Mouse (Mus musculus) midbrain, postnatal 0 days (tissue): ENCODE results near the gene Uts2r. TPM values are rescaled to one million over a fixed set of nuclear protein-coding genes. Genes with fewer than 3 reads are reported as not detected.
A peak's percentile ranks its signal among the peaks of the same experiment; 100 is the strongest.

Experiments used
- ATAC-seq: fragments of 200-750 bp; cut with Nextera tagmentation; 2 replicates; pipeline ENCODE4 v1.8.0; 2017; ENCODE audit warnings: moderate number of reproducible peaks, mild to moderate bottlenecking, moderate TSS enrichment, moderate library complexity; ENCODE audit not compliant: low FRiP score
- DNase-seq: peaks from one replicate; pipeline ENCODE4 v3.0.0-alpha.2; 2015; ENCODE audit warnings: low spot score
- H3K27ac ChIP-seq: fragments of 300-500 bp; sonication (generic); 2 replicates; pipeline ENCODE4 v1.5.1; 2014; ENCODE audit warnings: low read depth, mild to moderate bottlenecking, low read length, mixed read lengths
- H3K27me3 ChIP-seq: fragments of 300-500 bp; sonication (generic); 2 replicates; pipeline ENCODE4 v1.6.1; 2014; ENCODE audit warnings: low read length, control low read depth, mixed read lengths; ENCODE audit not compliant: insufficient read depth
- H3K36me3 ChIP-seq: fragments of 300-500 bp; sonication (generic); 2 replicates; pipeline ENCODE4 v1.6.1; 2014; ENCODE audit warnings: low read length, control low read depth, mixed read lengths; ENCODE audit not compliant: insufficient read depth
- H3K4me1 ChIP-seq: fragments of 300-500 bp; sonication (generic); 2 replicates; pipeline ENCODE4 v1.6.1; 2014; ENCODE audit warnings: mild to moderate bottlenecking, control low read depth, antibody characterized with exemption, low read length, mixed read lengths; ENCODE audit not compliant: insufficient read depth
- H3K4me2 ChIP-seq: fragments of 300-500 bp; sonication (generic); 2 replicates; pipeline ENCODE4 v1.6.1; 2014; ENCODE audit warnings: low read depth, mild to moderate bottlenecking, low read length, mixed read lengths; ENCODE audit not compliant: poor library complexity, severe bottlenecking
- H3K4me3 ChIP-seq: fragments of 300-500 bp; sonication (generic); 2 replicates; pipeline ENCODE4 v1.5.1; 2014; ENCODE audit warnings: low read depth, mild to moderate bottlenecking, low read length, moderate library complexity
- H3K9ac ChIP-seq: fragments of 300-500 bp; sonication (generic); replicated peaks from 2 replicates; pipeline ENCODE4 v1.6.1; 2014; ENCODE audit warnings: mild to moderate bottlenecking, low read length, moderate library complexity, mixed read lengths; ENCODE audit not compliant: poor library complexity, severe bottlenecking
- H3K9me3 ChIP-seq: fragments of 300-500 bp; sonication (generic); 2 replicates; pipeline ENCODE4 v1.6.1; 2016; ENCODE audit warnings: low read length, control low read depth
- CTCF ChIP-seq: IDR thresholded peaks from 2 replicates; pipeline ENCODE4 v1.5.1; 2016; ENCODE audit warnings: antibody characterized with exemption, mild to moderate bottlenecking
- WGBS: fragments of 180-500 bp; shearing (Covaris S2); extraction: QIAGEN DNeasy Blood & Tissue Kit; methylation state at CpG from one replicate; pipeline ENCODE4 v1.1.7; 2014; 5-methylcytosine and 5-hydroxymethylcytosine counted together
- polyA plus RNA-seq: library from polyadenylated mRNA; unstranded; fragments of >200 nt; fragmentation: Nextera tagmentation; extraction: Ambion mirVana; gene quantifications from 2 replicates; pipeline ENCODE4 v1.2.1, GENCODE M21; 2015
- total RNA-seq: library from RNA; depleted of rRNA; stranded (reverse); fragments of >200 nt; gene quantifications from 2 replicates; pipeline ENCODE4 v1.2.3, GENCODE M21; 2014

Gene Uts2r
- total and polyA plus RNA-seq, 2 experiments from 2014 or later = 0.66 to 1.5 TPM

DNA sequence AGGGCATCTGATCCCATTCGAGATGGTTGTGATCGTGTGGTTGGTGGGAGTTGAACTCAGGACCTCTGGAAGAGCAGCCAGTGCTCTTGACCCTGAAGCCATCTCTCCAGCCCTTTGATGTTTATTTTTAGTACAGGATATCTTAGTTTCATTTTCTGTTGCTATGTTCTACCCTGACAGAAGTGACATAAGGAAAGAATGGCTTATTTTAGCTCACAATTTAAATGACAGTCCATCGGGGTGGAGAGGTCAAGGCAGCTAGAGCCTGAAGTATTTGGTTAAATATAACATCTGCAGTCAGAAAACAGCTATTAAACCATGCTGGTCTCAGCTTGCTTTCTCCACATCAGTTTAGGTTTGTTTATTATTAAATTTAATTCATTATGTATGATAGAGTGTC, 38.9 kb upstream of the Uts2r start:
- H3K4me2 ChIP-seq = no peak overlapping the region
- no peak overlapping the region for H3K4me3 ChIP-seq
- no peak for ATAC-seq
- no peaks in the 10 kb centered on the region for H3K4me1 ChIP-seq
- TF ChIP-seq CTCF = no peak
- H3K27ac ChIP-seq = no peak overlapping the region
- no peak for DNase-seq
- no peaks in the 10 kb centered on the region for H3K36me3 ChIP-seq
- no peaks in the 10 kb centered on the region for H3K27me3 ChIP-seq
- no peaks in the 10 kb centered on the region for H3K9me3 ChIP-seq
- WGBS = 74% methylated on average over 3 of the region's 3 CpGs
- no peak overlapping the region for H3K9ac ChIP-seq

DNA sequence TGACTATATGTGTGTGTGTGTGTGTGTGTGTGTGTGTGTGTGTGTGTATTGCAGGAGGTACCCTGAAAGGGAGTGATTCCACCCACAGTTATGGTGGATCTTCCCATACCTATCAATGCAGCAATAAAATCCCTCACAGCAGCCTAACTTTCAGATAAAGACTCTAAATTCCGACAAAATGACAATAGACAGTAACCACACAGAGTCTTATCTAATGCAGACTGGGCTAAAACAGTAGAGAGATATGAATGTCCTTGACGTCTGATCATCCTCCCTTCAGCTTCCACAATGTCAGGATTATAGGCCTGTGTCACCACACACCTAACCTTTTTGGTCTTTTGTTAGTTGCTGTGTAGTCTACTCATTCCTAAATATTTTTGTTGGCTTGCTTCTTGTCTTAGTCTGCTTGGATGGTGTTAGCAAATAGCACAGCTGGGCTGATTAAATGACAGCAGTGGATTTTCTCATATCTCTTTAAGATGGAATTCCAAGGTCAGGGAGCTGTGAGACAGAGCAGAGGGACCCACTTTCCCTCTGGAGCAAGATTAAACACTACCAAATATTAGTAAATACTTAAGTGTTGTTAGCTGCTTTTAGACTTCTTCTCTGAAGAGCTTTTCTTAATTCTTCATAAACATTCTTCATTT, 37.9 kb upstream of the Uts2r start:
- H3K4me1 ChIP-seq = no peaks in the 10 kb centered on the region
- TF ChIP-seq CTCF = no peak
- H3K4me2 ChIP-seq = no peak overlapping the region
- no peaks in the 10 kb centered on the region for H3K9me3 ChIP-seq
- H3K27me3 ChIP-seq = no peaks in the 10 kb centered on the region
- H3K9ac ChIP-seq = no peak overlapping the region
- no peaks in the 10 kb centered on the region for H3K36me3 ChIP-seq
- no peak overlapping the region for H3K27ac ChIP-seq
- DNase-seq (no peak), ATAC-seq (no peak)
- WGBS = 80% methylated on average over 2 of the region's 2 CpGs
- H3K4me3 ChIP-seq = no peak overlapping the region

DNA sequence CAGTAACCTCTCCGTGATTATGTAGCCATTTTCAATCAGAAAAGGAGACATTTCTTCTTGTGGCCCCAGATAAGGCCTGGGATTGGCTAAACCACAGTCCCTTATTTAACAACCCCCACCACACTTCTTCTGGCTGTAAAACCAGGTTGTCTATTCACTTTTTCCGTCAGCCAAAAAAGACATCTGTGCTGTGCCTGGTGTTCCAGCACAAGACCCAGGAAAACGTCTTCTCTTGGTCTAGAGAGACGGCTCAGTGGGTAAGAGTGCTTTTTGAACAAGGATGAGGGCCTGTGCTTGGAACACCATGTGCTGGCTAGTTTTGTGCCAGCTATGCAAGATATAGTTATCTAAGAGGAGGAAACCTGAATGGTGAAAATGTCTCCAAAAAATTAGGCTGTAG, 36.6 kb upstream of the Uts2r start:
- Histone ChIP-seq H3K36me3 (no peaks in the 10 kb centered on the region), H3K4me1 (no peaks in the 10 kb centered on the region), H3K9me3 (no peaks in the 10 kb centered on the region), H3K9ac (no peak overlapping the region), H3K4me3 (no peak overlapping the region), H3K27me3 (no peaks in the 10 kb centered on the region), H3K4me2 (no peak overlapping the region), H3K27ac (no peak overlapping the region)
- WGBS = 94% methylated on average over 4 of the region's 4 CpGs
- ATAC-seq = no peak
- no peak for TF ChIP-seq CTCF
- DNase-seq = no peak

DNA sequence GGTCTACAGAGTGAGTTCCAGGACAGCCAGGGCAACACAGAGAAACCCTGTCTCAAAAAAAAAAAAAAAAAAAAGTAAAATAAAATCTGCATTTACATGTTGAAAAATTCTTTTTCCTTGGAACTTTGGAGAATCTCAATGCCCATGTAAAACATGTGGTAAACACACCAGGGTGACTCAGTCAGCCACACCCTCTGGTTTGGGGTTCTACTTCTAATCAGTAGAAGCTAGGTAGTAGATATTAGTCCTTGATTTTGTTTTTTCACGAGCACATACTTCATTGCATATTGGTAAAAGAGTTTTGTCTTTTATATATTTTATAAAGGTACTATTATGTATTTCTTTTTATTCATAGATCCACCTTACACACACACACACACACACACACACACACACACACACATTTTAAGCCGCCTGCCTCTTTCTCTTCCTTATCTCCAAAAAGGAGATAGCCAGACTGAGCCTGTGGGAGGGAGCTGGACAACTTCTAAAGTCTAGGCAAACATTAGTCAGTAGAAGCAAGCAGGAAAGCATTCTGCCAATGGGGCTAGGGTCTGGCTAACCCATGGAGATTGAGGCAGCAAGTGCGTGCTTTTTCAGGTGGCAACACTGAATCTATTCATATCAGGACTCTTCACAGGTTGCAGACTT, 34.4 kb upstream of the Uts2r start:
- H3K27ac ChIP-seq = no peak overlapping the region
- no peak for DNase-seq
- H3K27me3 ChIP-seq = no peaks in the 10 kb centered on the region
- H3K4me2 ChIP-seq = no peak overlapping the region
- no peaks in the 10 kb centered on the region for H3K9me3 ChIP-seq
- no peak for TF ChIP-seq CTCF
- H3K4me3 ChIP-seq = no peak overlapping the region
- no peaks in the 10 kb centered on the region for H3K36me3 ChIP-seq
- 92% methylated on average over 3 of the region's 3 CpGs for WGBS
- H3K4me1 ChIP-seq = no peaks in the 10 kb centered on the region
- no peak for ATAC-seq
- H3K9ac ChIP-seq = no peak overlapping the region

DNA sequence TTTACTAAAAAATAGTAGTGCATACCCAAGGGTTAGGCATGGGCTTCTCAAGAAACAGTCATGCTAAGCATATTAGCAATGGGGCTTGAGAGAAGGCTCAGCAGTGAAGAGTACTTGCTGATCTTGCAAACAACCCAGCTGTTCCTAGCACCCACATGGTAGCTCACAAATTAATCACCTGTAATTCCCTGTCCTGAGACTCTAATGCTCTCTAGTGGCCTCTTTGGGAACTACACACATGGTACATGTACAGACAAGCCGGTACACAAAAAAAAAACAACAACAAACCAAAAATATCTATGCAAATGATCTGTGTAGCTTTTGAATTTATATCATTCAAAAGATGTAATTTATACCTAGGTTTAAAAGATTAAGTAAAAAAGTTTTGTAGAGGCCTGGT, 33.7 kb upstream of the Uts2r start:
- no peak overlapping the region for H3K27ac ChIP-seq
- H3K9ac ChIP-seq = no peak overlapping the region
- H3K4me1 ChIP-seq = no peaks in the 10 kb centered on the region
- peak; percentile 33; the same call in 1 of the 2 replicates for TF ChIP-seq CTCF
- 83% methylated on average over 1 of the region's 1 CpGs for WGBS
- no peaks in the 10 kb centered on the region for H3K27me3 ChIP-seq
- DNase-seq (no peak), ATAC-seq (no peak)
- no peak overlapping the region for H3K4me2 ChIP-seq
- no peaks in the 10 kb centered on the region for H3K36me3 ChIP-seq
- H3K4me3 ChIP-seq = no peak overlapping the region
- H3K9me3 ChIP-seq = no peaks in the 10 kb centered on the region

DNA sequence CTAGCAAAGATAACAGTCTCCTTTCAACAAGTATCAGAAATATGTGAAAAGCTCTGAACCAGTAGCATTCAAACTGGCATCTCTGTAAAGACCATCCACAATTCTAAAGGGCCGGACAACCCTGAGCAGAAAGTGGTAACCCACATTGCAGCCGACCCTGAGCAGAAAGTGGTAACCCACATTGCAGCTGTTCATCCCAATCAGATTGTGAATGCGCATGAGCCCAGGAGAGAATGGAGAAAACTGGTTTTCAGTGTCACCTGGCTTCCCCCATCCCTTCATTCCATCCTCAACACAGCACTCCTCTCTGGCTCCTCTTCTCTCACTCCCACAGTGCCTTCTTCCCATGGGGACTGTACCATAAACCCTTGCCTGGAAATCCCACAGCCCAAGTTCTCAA, 32.6 kb upstream of the Uts2r start:
- Histone ChIP-seq H3K27me3 (no peaks in the 10 kb centered on the region), H3K36me3 (no peaks in the 10 kb centered on the region), H3K4me3 (no peak overlapping the region), H3K27ac (no peak overlapping the region), H3K9ac (no peak overlapping the region), H3K4me1 (no peaks in the 10 kb centered on the region), H3K4me2 (no peak overlapping the region), H3K9me3 (no peaks in the 10 kb centered on the region)
- TF ChIP-seq CTCF = no peak
- DNase-seq (no peak), ATAC-seq (no peak)
- WGBS = 84% methylated on average over 3 of the region's 3 CpGs
